Comparison of ENCODE assay signal across 10 mouse cellular contexts in the genomic region with DNA sequence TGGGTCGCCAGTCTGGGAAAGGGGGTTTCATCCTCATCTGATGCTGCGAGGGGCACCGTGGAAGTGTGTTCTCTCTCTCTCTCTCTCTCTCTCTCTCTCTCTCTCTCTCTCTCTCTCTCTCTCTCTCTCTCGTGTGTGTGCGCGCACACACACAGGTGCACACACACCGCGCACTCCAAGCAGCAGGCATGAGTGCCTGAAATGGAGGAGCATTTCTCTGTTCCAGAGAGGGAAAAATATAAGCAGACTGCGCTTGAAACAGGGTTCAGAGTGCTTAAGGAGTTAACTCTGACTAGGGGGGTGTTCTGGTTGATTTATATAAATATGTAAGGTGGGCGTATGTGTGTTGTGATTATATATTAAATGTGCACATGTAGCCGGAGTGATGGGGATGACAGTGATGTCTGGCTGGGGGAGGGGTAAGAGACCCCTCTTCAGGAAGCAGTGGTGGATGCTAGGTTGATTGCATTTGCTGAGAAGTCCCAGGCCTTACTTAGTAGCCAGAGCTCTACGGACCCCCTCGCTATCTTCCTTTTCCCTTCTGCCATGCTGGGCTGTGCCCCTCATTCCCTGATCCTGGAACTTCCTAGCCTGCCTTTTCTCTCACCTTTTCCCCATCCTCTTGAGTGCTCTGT. TPM values are rescaled to one million over a fixed set of nuclear protein-coding genes. Genes with fewer than 3 reads are reported as not detected.
DNase-seq lines count a peak whose midpoint lies in the region; ATAC-seq lines count a peak whose summit lies in the region.
"Had no signal": no experiment of that assay in that cellular context is flagged by ENCODE, and none has a peak within 500 bp of the region (broad histone marks: within the 10 kb centered on the region; RNA-seq: fewer than 3 reads in every experiment).

No protein-coding gene starts in this region.

- no peak overlapping the region for H3K27ac ChIP-seq in kidney, embryonic 15.5 days
- H3K27ac ChIP-seq in embryonic facial prominence, embryonic 13.5 days: no peak overlapping the region
- no peak overlapping the region for H3K27ac ChIP-seq in hindbrain, embryonic 12.5 days
- peak overlapping the region; percentile 87 for H3K27ac ChIP-seq in midbrain, embryonic 16.5 days (ENCODE audit: low read length)
- H3K27ac ChIP-seq: lung, embryonic 15.5 days had no signal

- no peak for DNase-seq in kidney, adult 9 months
- DNase-seq in gastrocnemius, postnatal 36 days: no peak
- no peak for DNase-seq in spleen, postnatal 14 days (ENCODE audit: low spot score in 2 of 2)
- DNase-seq in spleen, postnatal 36 days (ENCODE audit: low spot score in 2 of 2): no peak
- DNase-seq: gastrocnemius, postnatal 25 days had no signal

- H3K9me3 ChIP-seq in kidney, embryonic 15.5 days (replicated peaks): no peaks in the 10 kb centered on the region
- H3K9me3 ChIP-seq in embryonic facial prominence, embryonic 13.5 days: no peaks in the 10 kb centered on the region
- H3K9me3 ChIP-seq in hindbrain, embryonic 12.5 days (replicated peaks): no peaks in the 10 kb centered on the region
- no peaks in the 10 kb centered on the region for H3K9me3 ChIP-seq in midbrain, embryonic 16.5 days (replicated peaks; ENCODE audit: control insufficient read depth, low read length, poor library complexity, severe bottlenecking)
- H3K9me3 ChIP-seq: lung, embryonic 15.5 days had no signal

- 31% methylated on average over 13 of the region's 13 CpGs for WGBS in kidney, embryonic 15.5 days
- 37% methylated on average over 13 of the region's 13 CpGs for WGBS in embryonic facial prominence, embryonic 13.5 days
- 32% methylated on average over 13 of the region's 13 CpGs for whole genome bisulfite sequencing in hindbrain, embryonic 12.5 days
- WGBS in midbrain, embryonic 16.5 days: 18% methylated on average over 13 of the region's 13 CpGs

- peaks cover 12% of the 10 kb centered on the region for H3K27me3 ChIP-seq in kidney, embryonic 15.5 days
- peaks cover 41% of the 10 kb centered on the region for H3K27me3 ChIP-seq in embryonic facial prominence, embryonic 13.5 days
- H3K27me3 ChIP-seq in hindbrain, embryonic 12.5 days: peaks cover 11% of the 10 kb centered on the region; the same call in 1 of the 2 replicates
- no peaks in the 10 kb centered on the region for H3K27me3 ChIP-seq in midbrain, embryonic 16.5 days (ENCODE audit: control insufficient read depth, insufficient read depth, low read depth, low read length)

- no peak overlapping the region for H3K9ac ChIP-seq in kidney, embryonic 15.5 days
- no peak overlapping the region for H3K9ac ChIP-seq in embryonic facial prominence, embryonic 13.5 days
- H3K9ac ChIP-seq in hindbrain, embryonic 12.5 days: peak overlapping the region; percentile 41
- peak overlapping the region; percentile 71 for H3K9ac ChIP-seq in midbrain, embryonic 16.5 days (ENCODE audit: low read depth, low read length)
- H3K9ac ChIP-seq: lung, embryonic 15.5 days had no signal

- H3K4me3 ChIP-seq in kidney, embryonic 15.5 days (replicated peaks): peak overlapping the region; percentile 24
- peak overlapping the region; percentile 29 for H3K4me3 ChIP-seq in embryonic facial prominence, embryonic 13.5 days
- peak overlapping the region; percentile 28 for H3K4me3 ChIP-seq in hindbrain, embryonic 12.5 days
- H3K4me3 ChIP-seq in midbrain, embryonic 16.5 days (ENCODE audit: low read depth, low read length): peak overlapping the region; percentile 54

- intact Hi-C loops in gastrocnemius, postnatal 36 days (cut with DNase I): no loop called here

- peak overlapping the region; percentile 51 for H3K4me2 ChIP-seq in kidney, embryonic 15.5 days
- peak overlapping the region; percentile 56 for H3K4me2 ChIP-seq in embryonic facial prominence, embryonic 13.5 days
- peak overlapping the region; percentile 46 for H3K4me2 ChIP-seq in hindbrain, embryonic 12.5 days (replicated peaks)
- H3K4me2 ChIP-seq in midbrain, embryonic 16.5 days (ENCODE audit: low read length): peak overlapping the region; percentile 66

- ATAC-seq in kidney, embryonic 15.5 days (replicated peaks; ENCODE audit: low FRiP score): no peak
- ATAC-seq in embryonic facial prominence, embryonic 13.5 days (ENCODE audit: insufficient number of reproducible peaks, insufficient read depth, low FRiP score, low TSS enrichment, low read depth): no peak
- no peak for ATAC-seq in hindbrain, embryonic 12.5 days (ENCODE audit: low FRiP score)
- peak; percentile 49; the same call in 1 of the 2 replicates for ATAC-seq in midbrain, embryonic 16.5 days

- peaks cover 5% of the 10 kb centered on the region; the same call in 1 of the 2 replicates for H3K4me1 ChIP-seq in kidney, embryonic 15.5 days
- H3K4me1 ChIP-seq in embryonic facial prominence, embryonic 13.5 days: peaks cover 22% of the 10 kb centered on the region
- peaks cover 28% of the 10 kb centered on the region for H3K4me1 ChIP-seq in hindbrain, embryonic 12.5 days
- peaks cover 15% of the 10 kb centered on the region for H3K4me1 ChIP-seq in midbrain, embryonic 16.5 days (ENCODE audit: control insufficient read depth, insufficient read depth, low read length)
- H3K4me1 ChIP-seq: lung, embryonic 15.5 days had no signal

- H3K36me3 ChIP-seq in kidney, embryonic 15.5 days: no peaks in the 10 kb centered on the region
- H3K36me3 ChIP-seq in embryonic facial prominence, embryonic 13.5 days: no peaks in the 10 kb centered on the region
- no peaks in the 10 kb centered on the region for H3K36me3 ChIP-seq in hindbrain, embryonic 12.5 days
- H3K36me3 ChIP-seq in midbrain, embryonic 16.5 days (ENCODE audit: control insufficient read depth, insufficient read depth, low read length): no peaks in the 10 kb centered on the region
- H3K36me3 ChIP-seq: lung, embryonic 15.5 days had no signal

RNA-seq across cellular contexts. Expression of gene Gria1, which starts 1.2 kb away (rescaled TPM):
- polyA plus RNA-seq in kidney, embryonic 15.5 days (2015; fragmentation: Nextera tagmentation; extraction: Ambion mirVana): 0.76 and 2.0 TPM in 2 replicates
- polyA plus RNA-seq in embryonic facial prominence, embryonic 13.5 days (2015; fragmentation: Nextera tagmentation; extraction: Ambion mirVana): 3.0 and 3.3 TPM in 2 replicates
- 7.1 and 13.9 TPM in 2 replicates for polyA plus RNA-seq in hindbrain, embryonic 12.5 days (2016; fragmentation: Nextera tagmentation; extraction: Ambion mirVana)
- 62.5 and 63.7 TPM in 2 replicates for polyA plus RNA-seq in midbrain, embryonic 16.5 days (2015; fragmentation: Nextera tagmentation; extraction: Ambion mirVana)
- under 1 TPM; 0.05 to 0.17 TPM for total RNA-seq in gastrocnemius, postnatal 36 days (2021)

Comparison
In these comparisons a context has a peak if more than half of its experiments do, and no peak if none do; other contexts are left out.
1. H3K9ac ChIP-seq: peak in hindbrain, embryonic 12.5 days (single experiment) and midbrain, embryonic 16.5 days (single experiment); none in kidney, embryonic 15.5 days (single experiment) and embryonic facial prominence, embryonic 13.5 days (single experiment).
2. Peak in every context shown above with its lines, with median percentiles within 50 percentile points of each other: H3K4me2 ChIP-seq and H3K4me3 ChIP-seq.